8 mouse cellular contexts compared by ENCODE assay signal in genomic region chr1:134560396-134560795, GRCm38 (mm10). TPM values are rescaled to one million over a fixed set of nuclear protein-coding genes. Genes with fewer than 3 reads are reported as not detected.
DNase-seq lines count a peak whose midpoint lies in the region; ATAC-seq and TF ChIP-seq lines count a peak whose summit lies in the region.

No protein-coding gene starts in this region.

- DNase-seq in lung, adult 18-20 months: peak; percentile 49 to 52
- no peak for DNase-seq in lung, postnatal 4 days
- peak; percentile 72 for DNase-seq in adrenal gland, postnatal 10 days
- DNase-seq in gastrocnemius, adult 2 months: peak; percentile 66
- DNase-seq in kidney, postnatal 36 days: peak; percentile 38 to 68
- DNase-seq in lung, postnatal 36 days: peak; percentile 32
- DNase-seq in spleen, postnatal 36 days (ENCODE audit: low spot score in 2 of 2): peak; percentile 28 to 32

- H3K27ac ChIP-seq in gastrocnemius, adult 2 months: peak overlapping the region; percentile 96

- peak overlapping the region; percentile 93 for H3K4me3 ChIP-seq in gastrocnemius, adult 2 months

- ATAC-seq in erythroid progenitor cell, adult 5-6 weeks (replicated peaks; ENCODE audit: low FRiP score, poor library complexity, severe bottlenecking): no peak

- intact Hi-C loops in gastrocnemius, adult 2 months (cut with DNase I): no loop called here

- no peak for TF ChIP-seq CTCF in gastrocnemius, adult 2 months (IDR thresholded peaks at IDR 0.05)

RNA-seq across cellular contexts. Expression of gene Kdm5b, which starts 0.4 kb away (rescaled TPM):
- 10 to 100 TPM; 34.9 to 45.3 TPM for total RNA-seq in adrenal gland, postnatal 10 days (2021)
- total RNA-seq in gastrocnemius, adult 2 months (2021): 1 to 10 TPM; 9.7 to 9.8 TPM
- 5.4 and 20.1 TPM in 2 replicates for total RNA-seq in erythroid progenitor cell, adult 5-6 weeks (2015; ENCODE audit: low replicate concordance)
- total RNA-seq in erythroid progenitor cell, adult 5-6 weeks (2017; ENCODE audit: low replicate concordance): 2.2 and 4.1 TPM in 2 replicates

RNA-seq across cellular contexts. Expression of gene Mgat4e, which starts 10.9 kb away (rescaled TPM):
- total RNA-seq in adrenal gland, postnatal 10 days (2021): not detected
- not detected for total RNA-seq in gastrocnemius, adult 2 months (2021)
- total RNA-seq in erythroid progenitor cell, adult 5-6 weeks (2015; ENCODE audit: low replicate concordance): not detected in 2 replicates
- total RNA-seq in erythroid progenitor cell, adult 5-6 weeks (2017; ENCODE audit: low replicate concordance): not detected in 2 replicates

Comparison
In these comparisons a context has a peak if more than half of its experiments do, and no peak if none do; other contexts are left out.
1. DNase-seq: peak in lung, adult 18-20 months (2 of 2), adrenal gland, postnatal 10 days (single experiment), gastrocnemius, adult 2 months (single experiment), kidney, postnatal 36 days (2 of 2), lung, postnatal 36 days (single experiment) and spleen, postnatal 36 days (2 of 2); none in lung, postnatal 4 days (0 of 2).